Mouse (Mus musculus) forebrain, embryonic 16.5 days (tissue): ENCODE data around the gene Ttc25. TPM values are rescaled to one million over a fixed set of nuclear protein-coding genes. Genes with fewer than 3 reads are reported as not detected.

Experiments used
- ATAC-seq: fragments of 200-750 bp; cut with Nextera tagmentation; 2 replicates; pipeline ENCODE4 v1.8.0; 2017; ENCODE audit warnings: mild to moderate bottlenecking, moderate library complexity
- H3K27ac ChIP-seq: fragments of 300-500 bp; sonication (generic); 2 replicates; pipeline ENCODE4 v1.5.1; 2014; ENCODE audit warnings: low read length, control low read depth
- H3K27me3 ChIP-seq: fragments of 300-500 bp; sonication (generic); replicated peaks from 2 replicates; pipeline ENCODE4 v1.6.1; 2014; ENCODE audit warnings: low read length; ENCODE audit not compliant: control insufficient read depth, insufficient read depth
- H3K36me3 ChIP-seq: fragments of 300-500 bp; sonication (generic); 2 replicates; pipeline ENCODE4 v1.6.1; 2014; ENCODE audit not compliant: control insufficient read depth, insufficient read depth
- H3K4me1 ChIP-seq: fragments of 300-500 bp; sonication (generic); replicated peaks from 2 replicates; pipeline ENCODE4 v1.6.1; 2014; ENCODE audit warnings: low read length; ENCODE audit not compliant: control insufficient read depth, insufficient read depth
- H3K4me2 ChIP-seq: fragments of 300-500 bp; sonication (generic); 2 replicates; pipeline ENCODE4 v1.6.1; 2014; ENCODE audit warnings: mild to moderate bottlenecking, low read length, control low read depth
- H3K4me3 ChIP-seq: fragments of 300-500 bp; sonication (generic); replicated peaks from 2 replicates; pipeline ENCODE4 v1.5.1; 2014; ENCODE audit warnings: mild to moderate bottlenecking, low read length, control low read depth
- H3K9ac ChIP-seq: fragments of 300-500 bp; sonication (generic); replicated peaks from 2 replicates; pipeline ENCODE4 v1.6.1; 2014; ENCODE audit warnings: low read depth, low read length, control low read depth
- H3K9me3 ChIP-seq: fragments of 300-500 bp; sonication (generic); 2 replicates; pipeline ENCODE4 v1.6.1; 2016; ENCODE audit warnings: low read length; ENCODE audit not compliant: control insufficient read depth
- WGBS: fragments of 180-500 bp; shearing (Covaris S2); extraction: QIAGEN DNeasy Blood & Tissue Kit; methylation state at CpG from one replicate; pipeline ENCODE4 v1.1.7; 2014; 5-methylcytosine and 5-hydroxymethylcytosine counted together
- polyA plus RNA-seq: library from polyadenylated mRNA; unstranded; fragments of >200 nt; fragmentation: Nextera tagmentation; extraction: Ambion mirVana; gene quantifications from 2 replicates; pipeline ENCODE4 v1.2.1, GENCODE M21; 2015

The Ttc25 gene
- polyA plus RNA-seq, 1 experiment from 2014 or later = 1.0 TPM

DNA sequence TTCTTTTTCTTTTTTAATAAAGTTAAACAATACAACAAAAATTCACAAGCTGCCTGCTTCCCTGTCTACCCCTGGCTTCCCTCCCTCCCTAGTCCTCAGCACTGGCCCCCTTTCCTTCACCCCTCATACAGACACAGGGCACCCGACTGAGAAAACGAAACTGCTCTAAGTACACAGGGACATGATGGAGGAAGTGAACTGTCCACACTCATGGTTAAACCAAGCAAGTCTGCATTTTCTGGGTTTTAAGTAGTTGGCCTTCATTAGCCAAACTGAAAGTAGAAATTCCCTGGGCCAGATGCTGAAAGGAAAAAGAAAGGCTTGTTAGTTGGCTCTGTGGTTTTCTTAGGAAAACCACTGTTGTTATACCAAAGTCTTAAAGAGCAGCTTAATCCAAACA is 37.4 kb downstream of the Ttc25 start:
- 95% methylated on average over 2 of the region's 2 CpGs for WGBS
- H3K4me3 ChIP-seq = no peak overlapping the region
- H3K9me3 ChIP-seq = no peaks in the 10 kb centered on the region
- ATAC-seq = no peak
- no peak overlapping the region for H3K4me2 ChIP-seq
- no peak overlapping the region for H3K27ac ChIP-seq
- no peaks in the 10 kb centered on the region for H3K27me3 ChIP-seq
- H3K36me3 ChIP-seq = peaks cover 45% of the 10 kb centered on the region
- peaks cover 6% of the 10 kb centered on the region; the same call in 1 of the 2 replicates for H3K4me1 ChIP-seq
- no peak overlapping the region for H3K9ac ChIP-seq

- ATAC-seq = no peak
- Histone ChIP-seq H3K4me3 (no peak overlapping the region), H3K27ac (no peak overlapping the region), H3K9ac (no peak overlapping the region), H3K4me1 (peaks cover 6% of the 10 kb centered on the region; the same call in 1 of the 2 replicates), H3K36me3 (peaks cover 54% of the 10 kb centered on the region), H3K4me2 (no peak overlapping the region), H3K27me3 (no peaks in the 10 kb centered on the region), H3K9me3 (no peaks in the 10 kb centered on the region)
- 89% methylated on average over 7 of the region's 7 CpGs for WGBS
Measured at GRCm38 (mm10) chr11:100584561-100584961, 39.2 kb downstream of the Ttc25 start.

DNA sequence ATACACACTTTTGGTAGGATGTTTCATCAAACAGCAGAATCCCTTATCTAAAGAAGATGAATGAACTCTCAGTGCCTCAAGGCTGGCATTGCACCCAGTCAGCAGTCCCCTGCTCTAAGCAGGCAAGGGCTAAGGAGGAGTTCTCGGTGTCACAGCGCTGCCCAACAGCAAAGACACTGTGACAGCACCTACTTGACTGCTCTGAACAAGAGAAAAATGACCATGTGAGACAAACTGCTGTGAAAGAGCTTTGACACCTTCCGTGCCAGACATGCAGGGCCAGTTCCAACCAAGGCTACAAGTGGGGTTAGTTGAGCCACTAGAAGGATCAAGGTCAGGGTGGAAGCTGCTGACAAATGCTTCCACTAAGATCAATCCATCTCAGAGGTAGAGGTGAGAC is 39.7 kb downstream of the Ttc25 start:
- WGBS = 98% methylated on average over 3 of the region's 3 CpGs
- no peak overlapping the region for H3K27ac ChIP-seq
- no peak overlapping the region for H3K9ac ChIP-seq
- H3K4me3 ChIP-seq = no peak overlapping the region
- H3K4me1 ChIP-seq = peaks cover 6% of the 10 kb centered on the region; the same call in 1 of the 2 replicates
- H3K27me3 ChIP-seq = no peaks in the 10 kb centered on the region
- no peaks in the 10 kb centered on the region for H3K9me3 ChIP-seq
- peaks cover 56% of the 10 kb centered on the region for H3K36me3 ChIP-seq
- no peak overlapping the region for H3K4me2 ChIP-seq
- ATAC-seq = no peak

DNA sequence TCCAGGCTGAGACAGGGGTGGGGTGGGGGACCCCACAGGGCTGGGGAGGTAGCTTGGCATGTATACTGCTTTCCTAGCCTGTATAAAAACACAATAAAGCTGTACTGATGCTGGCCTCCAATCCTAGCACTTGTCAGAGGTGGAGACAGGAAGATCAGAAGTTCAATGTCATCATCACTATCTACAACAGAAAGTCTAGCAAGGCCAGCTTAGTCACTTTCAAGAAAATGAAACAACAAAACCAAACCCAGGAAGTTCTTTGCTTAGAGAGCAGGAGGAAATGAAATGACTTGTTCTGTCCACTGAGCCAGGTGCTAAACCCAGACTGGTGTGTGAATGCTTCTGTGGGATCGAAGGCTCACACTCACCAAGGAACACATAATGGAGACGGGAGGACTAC is 43.1 kb downstream of the Ttc25 start:
- WGBS = 98% methylated on average over 2 of the region's 2 CpGs
- peaks cover 59% of the 10 kb centered on the region for H3K36me3 ChIP-seq
- no peak for ATAC-seq
- H3K4me2 ChIP-seq = no peak overlapping the region
- no peaks in the 10 kb centered on the region for H3K9me3 ChIP-seq
- no peak overlapping the region for H3K9ac ChIP-seq
- no peak overlapping the region for H3K4me3 ChIP-seq
- no peaks in the 10 kb centered on the region for H3K4me1 ChIP-seq
- no peak overlapping the region for H3K27ac ChIP-seq
- H3K27me3 ChIP-seq = no peaks in the 10 kb centered on the region

- Histone ChIP-seq H3K27ac (no peak overlapping the region), H3K4me1 (no peaks in the 10 kb centered on the region), H3K9ac (no peak overlapping the region), H3K4me3 (no peak overlapping the region), H3K9me3 (no peaks in the 10 kb centered on the region), H3K4me2 (no peak overlapping the region), H3K36me3 (peaks cover 49% of the 10 kb centered on the region), H3K27me3 (no peaks in the 10 kb centered on the region)
- 91% methylated on average over 11 of the region's 11 CpGs for WGBS
- no peak for ATAC-seq
Measured at GRCm38 (mm10) chr11:100592346-100593046, 47.1 kb downstream of the Ttc25 start.

DNA sequence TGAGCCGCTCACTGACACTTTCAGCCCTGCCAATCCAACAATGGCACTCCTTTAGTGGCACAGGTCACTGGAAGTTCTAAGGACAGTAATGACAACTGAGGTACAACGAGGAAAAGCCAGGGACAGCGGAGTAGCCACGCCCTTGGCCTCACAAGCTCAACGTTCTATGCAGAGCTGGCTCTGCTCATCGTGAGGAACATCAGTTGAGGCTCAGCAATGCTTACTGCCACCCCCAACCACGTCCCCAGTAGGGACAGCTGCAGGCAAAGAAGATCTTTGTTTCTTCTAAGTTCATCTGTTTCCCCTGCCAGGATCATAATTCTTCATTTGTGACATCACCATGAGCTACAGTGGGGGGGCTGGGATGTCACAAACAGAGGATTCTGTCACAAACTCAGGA is 49.2 kb downstream of the Ttc25 start:
- Histone ChIP-seq H3K9me3 (no peaks in the 10 kb centered on the region), H3K36me3 (peaks cover 48% of the 10 kb centered on the region), H3K27me3 (no peaks in the 10 kb centered on the region), H3K4me1 (no peaks in the 10 kb centered on the region), H3K4me2 (no peak overlapping the region), H3K4me3 (no peak overlapping the region), H3K27ac (no peak overlapping the region), H3K9ac (no peak overlapping the region)
- no peak for ATAC-seq
- WGBS = 92% methylated on average over 7 of the region's 7 CpGs

- 72% methylated on average over 4 of the region's 4 CpGs for WGBS
- Histone ChIP-seq H3K36me3 (peaks cover 48% of the 10 kb centered on the region), H3K4me3 (no peak overlapping the region), H3K4me2 (no peak overlapping the region), H3K9me3 (no peaks in the 10 kb centered on the region), H3K27me3 (no peaks in the 10 kb centered on the region), H3K4me1 (no peaks in the 10 kb centered on the region), H3K9ac (no peak overlapping the region), H3K27ac (no peak overlapping the region)
- no peak for ATAC-seq
Measured at GRCm38 (mm10) chr11:100595533-100595932, 50.1 kb downstream of the Ttc25 start.

DNA sequence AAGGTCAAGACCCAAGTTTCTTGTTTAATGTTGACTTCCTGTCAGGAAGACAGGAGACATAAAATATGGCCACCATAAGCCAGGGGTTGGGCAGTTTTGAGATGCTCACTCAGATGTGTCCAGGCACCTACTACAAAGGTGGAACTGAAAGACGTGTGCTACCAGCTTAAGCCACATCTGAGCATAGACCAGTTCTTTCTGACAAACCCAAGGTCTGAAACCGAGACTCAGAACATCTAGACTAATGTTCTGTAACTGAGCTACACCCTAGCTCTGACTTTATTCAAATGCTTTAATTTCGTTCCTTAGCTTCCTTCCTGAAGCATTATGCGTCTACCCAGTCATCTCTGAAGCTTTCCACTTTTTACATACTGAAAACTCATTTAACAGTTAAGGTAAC is 52.7 kb downstream of the Ttc25 start:
- no peaks in the 10 kb centered on the region for H3K9me3 ChIP-seq
- H3K27ac ChIP-seq = no peak overlapping the region
- no peak overlapping the region for H3K9ac ChIP-seq
- no peak for ATAC-seq
- 91% methylated on average over 4 of the region's 4 CpGs for WGBS
- H3K4me2 ChIP-seq = no peak overlapping the region
- no peaks in the 10 kb centered on the region for H3K4me1 ChIP-seq
- H3K4me3 ChIP-seq = no peak overlapping the region
- H3K27me3 ChIP-seq = no peaks in the 10 kb centered on the region
- peaks cover 39% of the 10 kb centered on the region for H3K36me3 ChIP-seq

GRCm38 (mm10) chr11:100601372-100601771 is 56.0 kb downstream of the Ttc25 start:
- H3K36me3 ChIP-seq = peaks cover 31% of the 10 kb centered on the region
- WGBS = 94% methylated on average over 3 of the region's 3 CpGs
- H3K4me1 ChIP-seq = peaks cover 15% of the 10 kb centered on the region
- no peak overlapping the region for H3K4me3 ChIP-seq
- H3K27me3 ChIP-seq = no peaks in the 10 kb centered on the region
- H3K4me2 ChIP-seq = no peak overlapping the region
- no peaks in the 10 kb centered on the region for H3K9me3 ChIP-seq
- H3K9ac ChIP-seq = no peak overlapping the region
- no peak for ATAC-seq
- no peak overlapping the region for H3K27ac ChIP-seq

DNA sequence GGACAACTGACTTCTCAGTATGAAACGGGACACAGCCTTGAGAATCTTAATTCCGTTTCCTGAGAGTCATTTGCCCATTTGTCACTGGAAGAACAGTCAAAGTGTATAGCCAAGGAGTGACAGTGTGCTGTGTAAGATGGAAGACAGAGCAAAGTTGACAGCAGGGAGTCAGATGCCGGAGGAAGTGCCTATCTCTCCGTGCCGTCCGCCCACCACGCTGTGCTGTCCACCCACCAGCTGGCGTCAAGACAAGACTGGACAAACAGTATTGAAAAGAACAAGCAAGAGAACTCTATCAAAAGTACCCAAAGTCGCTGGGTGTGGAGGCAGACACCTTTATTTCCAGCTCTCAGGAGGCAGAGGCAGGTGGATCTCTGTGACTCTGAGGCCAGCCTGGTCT is 57.7 kb downstream of the Ttc25 start:
- no peak overlapping the region for H3K27ac ChIP-seq
- peaks cover 16% of the 10 kb centered on the region for H3K36me3 ChIP-seq
- H3K4me1 ChIP-seq = peaks cover 18% of the 10 kb centered on the region
- no peaks in the 10 kb centered on the region for H3K9me3 ChIP-seq
- no peak overlapping the region for H3K9ac ChIP-seq
- ATAC-seq = no peak
- 95% methylated on average over 9 of the region's 9 CpGs for WGBS
- no peaks in the 10 kb centered on the region for H3K27me3 ChIP-seq
- no peak overlapping the region for H3K4me3 ChIP-seq
- H3K4me2 ChIP-seq = no peak overlapping the region
